Comparison of ENCODE assay signal across 8 mouse cellular contexts in the genomic region with DNA sequence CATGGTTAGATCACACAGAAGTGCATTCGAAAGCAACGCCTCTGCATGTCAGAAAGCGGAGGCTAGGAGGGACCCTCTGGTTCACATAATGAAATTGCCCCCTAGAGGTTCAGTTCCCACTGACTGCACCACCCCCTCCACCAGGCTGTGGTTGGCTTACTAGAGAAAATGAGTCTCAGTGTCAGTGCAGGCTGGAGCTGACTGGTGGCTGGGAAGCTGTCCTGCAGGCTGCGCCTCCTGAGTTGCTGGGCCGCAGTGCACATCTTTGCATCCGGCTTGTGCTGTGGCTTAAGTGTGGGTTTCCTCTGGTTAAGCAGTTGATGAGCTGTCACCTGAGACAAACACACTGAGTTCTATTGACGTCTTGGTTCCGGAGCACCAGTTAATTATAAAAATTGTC.
DNase-seq lines count a peak whose midpoint lies in the region; ATAC-seq and TF ChIP-seq lines count a peak whose summit lies in the region.
"Had no signal": no experiment of that assay in that cellular context is flagged by ENCODE, and none has a peak within 500 bp of the region (broad histone marks: within the 10 kb centered on the region; RNA-seq: fewer than 3 reads in every experiment).

No protein-coding gene starts in this region.

- no peaks in the 10 kb centered on the region for H3K4me1 ChIP-seq in liver, adult 2 months (ENCODE audit: control insufficient read depth, insufficient read depth, low read length)
- H3K4me1 ChIP-seq in neural tube, embryonic 15.5 days, result peaks cover 7% of the 10 kb centered on the region; the same call in 1 of the 2 replicates
- no peaks in the 10 kb centered on the region for H3K4me1 ChIP-seq in heart, embryonic 10.5 days
- H3K4me1 ChIP-seq: lung, embryonic 15.5 days had no signal

- ATAC-seq in neural tube, embryonic 15.5 days (ENCODE audit: low FRiP score), result peak; percentile 68

- H3K4me2 ChIP-seq in neural tube, embryonic 15.5 days, result no peak overlapping the region
- H3K4me2 ChIP-seq: lung, embryonic 15.5 days had no signal

- 93% methylated on average over 8 of the region's 8 CpGs for WGBS in liver, adult 2 months
- 25% methylated on average over 8 of the region's 8 CpGs for WGBS in neural tube, embryonic 15.5 days
- WGBS in heart, embryonic 10.5 days, result 70% methylated on average over 8 of the region's 8 CpGs

- TF ChIP-seq POLR2A in liver, adult 2 months (IDR thresholded peaks at IDR 0.05; ENCODE audit: extremely low read depth, insufficient read depth, low read length), result no peak

- no peak overlapping the region for H3K9ac ChIP-seq in liver, adult 2 months (ENCODE audit: low read depth, low read length)
- no peak overlapping the region for H3K9ac ChIP-seq in neural tube, embryonic 15.5 days (replicated peaks)
- H3K9ac ChIP-seq: lung, embryonic 15.5 days had no signal

- TF ChIP-seq CTCF in liver, adult 2 months (IDR thresholded peaks at IDR 0.05; ENCODE audit: low read depth, low read length), result no peak

- H3K79me2 ChIP-seq in liver, adult 2 months (ENCODE audit: control insufficient read depth, insufficient read depth, low read length), result no peaks in the 10 kb centered on the region; the same call in 1 of the 2 replicates

- H3K9me3 ChIP-seq in neural tube, embryonic 15.5 days (replicated peaks), result no peaks in the 10 kb centered on the region
- no peaks in the 10 kb centered on the region for H3K9me3 ChIP-seq in heart, embryonic 10.5 days
- H3K9me3 ChIP-seq: lung, embryonic 15.5 days had no signal

- no peak overlapping the region for H3K27ac ChIP-seq in liver, adult 2 months (replicated peaks; ENCODE audit: insufficient read depth, low read depth, low read length)
- no peak overlapping the region for H3K27ac ChIP-seq in neural tube, embryonic 15.5 days (replicated peaks)
- H3K27ac ChIP-seq in heart, embryonic 10.5 days, result no peak overlapping the region
- H3K27ac ChIP-seq: lung, embryonic 15.5 days had no signal

- H3K36me3 ChIP-seq in liver, adult 2 months (ENCODE audit: control insufficient read depth, insufficient read depth, low read length), result peaks cover 2% of the 10 kb centered on the region; the same call in 1 of the 2 replicates
- peaks cover 7% of the 10 kb centered on the region; the same call in 1 of the 2 replicates for H3K36me3 ChIP-seq in neural tube, embryonic 15.5 days
- peaks cover 21% of the 10 kb centered on the region for H3K36me3 ChIP-seq in heart, embryonic 10.5 days

- peak; percentile 90 for DNase-seq in T-cell, adult 2 months (ENCODE audit: low spot score)
- DNase-seq in embryo, embryonic 10.5 days (ENCODE audit: low spot score), result peak; percentile 55
- peak; percentile 6 for DNase-seq in liver, adult 2 months (ENCODE audit: extremely low read depth, low read depth, low spot score)
- DNase-seq in heart, embryonic 10.5 days (ENCODE audit: low spot score), result no peak
- DNase-seq in frontal cortex, postnatal 36 days (ENCODE audit: low spot score in 2 of 2), result no peak
- no peak for DNase-seq in kidney, postnatal 14 days

- H3K4me3 ChIP-seq in liver, adult 2 months (ENCODE audit: insufficient read depth, low read depth, low read length), result no peak overlapping the region
- H3K4me3 ChIP-seq in neural tube, embryonic 15.5 days (replicated peaks), result no peak overlapping the region
- H3K4me3 ChIP-seq in heart, embryonic 10.5 days, result no peak overlapping the region
- H3K4me3 ChIP-seq: lung, embryonic 15.5 days had no signal

- no peaks in the 10 kb centered on the region for H3K27me3 ChIP-seq in liver, adult 2 months (ENCODE audit: control insufficient read depth, insufficient read depth, low read length)
- no peaks in the 10 kb centered on the region for H3K27me3 ChIP-seq in neural tube, embryonic 15.5 days (replicated peaks)
- H3K27me3 ChIP-seq in heart, embryonic 10.5 days (ENCODE audit: insufficient read depth, poor library complexity, severe bottlenecking), result no peaks in the 10 kb centered on the region
- H3K27me3 ChIP-seq: lung, embryonic 15.5 days had no signal

Comparison
In these comparisons a context has a peak if more than half of its experiments do, and no peak if none do; other contexts are left out.
1. DNase-seq: peak in T-cell, adult 2 months (single experiment), embryo, embryonic 10.5 days (single experiment) and liver, adult 2 months (single experiment); none in heart, embryonic 10.5 days (single experiment), frontal cortex, postnatal 36 days (0 of 2) and kidney, postnatal 14 days (single experiment).